Mouse (Mus musculus) left cerebral cortex, postnatal 14 days (tissue): ENCODE measurements at regions not wholly inside any gene's neighbourhood (a gene's known extent, or its start where the extent isn't known, plus 50 kb on each side); places are given as distances from the start of the nearest gene placed in this dataset.

ENCODE experiments used
- DNase-seq, 2 experiments: peaks; one replicate each; pipeline ENCODE4 v3.0.0; 2021 to 2022; ENCODE audit warnings: low spot score in 2 of 2, mixed read lengths in 1 of 2
- intact Hi-C: fragments of 180-260 bp; cut with DNase I; formaldehyde crosslinking; loops from one replicate; pipeline ENCODE4 v1.15.1; 2025

GRCm38 (mm10) chr3:57228400-57228799 lies 73.4 kb downstream of the Tm4sf1 start:
- intact Hi-C loops, result no loop called here
- no peak for DNase-seq

- DNase-seq, result peak in 1 of 2 experiments; percentile 29
- intact Hi-C loops, result no loop called here
These were observed 78.0 kb downstream of the Tm4sf1 start for GRCm38 (mm10) chr3:57223773-57224172.

DNA sequence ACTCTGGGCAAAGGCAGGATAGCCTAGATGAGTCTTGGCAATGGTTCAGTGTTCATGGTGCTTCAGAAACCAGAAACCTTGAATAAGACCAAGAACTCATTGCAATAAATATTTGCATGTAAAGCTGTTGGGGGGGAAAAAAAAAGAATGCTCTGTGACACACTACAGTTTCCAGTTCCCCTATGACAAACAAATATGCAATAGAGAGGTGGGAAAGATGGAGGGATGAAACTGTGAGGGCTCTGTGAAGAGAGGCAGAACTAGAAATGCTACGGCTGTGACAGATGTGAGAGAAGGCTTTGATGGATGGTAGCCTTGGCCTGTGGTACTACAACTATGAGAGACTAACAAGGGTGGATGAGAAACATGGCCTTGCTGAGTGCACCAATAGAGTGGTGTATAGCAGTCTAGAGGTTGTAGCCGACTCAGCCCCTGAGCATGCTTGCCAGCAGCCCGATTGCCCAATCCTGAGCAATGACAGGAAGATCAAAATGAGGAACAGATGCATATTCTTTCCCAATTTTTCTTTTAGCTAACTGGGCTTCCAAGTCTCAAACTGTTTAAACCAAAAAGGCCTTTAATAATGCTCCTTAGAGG lies 79.4 kb downstream of the Tm4sf1 start:
- DNase-seq, result no peak
- intact Hi-C loops, result no loop called here

- intact Hi-C loops, result no loop called here
- DNase-seq, result no peak
These were observed 83.4 kb downstream of the Tm4sf1 start for GRCm38 (mm10) chr3:57218431-57218830.

DNA sequence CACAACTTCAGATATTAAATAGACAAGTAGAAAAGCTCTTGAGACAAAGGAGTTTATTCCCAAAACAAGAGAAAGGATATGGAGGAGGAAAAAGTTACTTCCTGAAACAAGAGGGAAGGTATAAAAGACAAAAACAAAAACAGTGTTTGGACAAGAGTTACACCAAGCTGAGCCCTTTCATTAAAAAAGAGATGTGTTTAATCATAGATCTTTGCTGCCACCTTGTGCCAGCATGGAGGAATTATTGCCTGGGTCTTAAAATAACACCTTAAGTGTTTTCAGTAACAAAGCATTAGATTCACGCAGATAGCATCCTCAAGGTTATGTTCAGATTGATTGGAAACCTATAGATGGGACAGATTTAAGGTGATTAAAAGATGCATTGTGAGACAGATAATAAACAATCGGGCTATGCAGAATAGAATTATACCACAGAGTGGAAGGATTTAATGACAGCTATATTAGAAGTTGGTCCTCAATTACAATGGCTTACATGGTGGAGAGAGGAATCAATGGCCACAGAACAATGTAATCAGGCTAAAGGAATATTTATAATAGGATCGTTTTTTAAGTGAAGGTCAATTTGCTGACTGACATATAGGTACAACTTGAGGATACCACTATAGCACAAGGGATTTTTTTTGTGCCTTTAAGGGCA lies 97.6 kb downstream of the Tm4sf1 start:
- intact Hi-C loops, result loop anchor here (2.0 kb wide), 1 partner anchor 1197 kb away; no protein-coding TSS in a partner anchor

GRCm38 (mm10) chr3:57203418-57203817 lies 98.4 kb downstream of the Tm4sf1 start:
- intact Hi-C loops, result no loop called here
- no peak for DNase-seq

More for the DNA sequence above, 97.6 kb downstream of the Tm4sf1 start:
- DNase-seq, result peak; percentile 70 to 79

DNA sequence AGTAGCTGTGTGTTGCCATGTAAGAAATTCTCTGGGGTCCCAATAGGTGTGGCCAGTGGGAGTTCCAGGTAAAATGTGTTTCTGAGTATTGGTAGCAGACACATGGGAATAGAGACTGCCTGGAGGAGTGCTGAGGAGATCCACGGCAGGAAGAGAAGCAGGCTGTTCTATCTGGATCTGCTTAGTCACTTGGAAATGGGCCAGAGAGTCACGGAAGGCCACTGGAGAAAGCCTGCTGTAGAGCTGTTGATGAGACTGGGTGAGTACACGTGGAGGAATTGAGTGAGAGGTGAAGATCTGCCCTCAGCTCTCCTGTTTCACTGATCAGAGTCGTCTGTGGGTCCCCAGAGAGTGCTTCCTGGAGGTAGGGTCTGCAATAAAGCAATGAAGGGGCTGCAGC lies 120.2 kb downstream of the Tm4sf1 start:
- DNase-seq, result no peak
- intact Hi-C loops, result no loop called here

- intact Hi-C loops, result no loop called here
- DNase-seq, result no peak
These were observed 148.4 kb downstream of the Tm4sf1 start for GRCm38 (mm10) chr3:57153177-57153948.

DNA sequence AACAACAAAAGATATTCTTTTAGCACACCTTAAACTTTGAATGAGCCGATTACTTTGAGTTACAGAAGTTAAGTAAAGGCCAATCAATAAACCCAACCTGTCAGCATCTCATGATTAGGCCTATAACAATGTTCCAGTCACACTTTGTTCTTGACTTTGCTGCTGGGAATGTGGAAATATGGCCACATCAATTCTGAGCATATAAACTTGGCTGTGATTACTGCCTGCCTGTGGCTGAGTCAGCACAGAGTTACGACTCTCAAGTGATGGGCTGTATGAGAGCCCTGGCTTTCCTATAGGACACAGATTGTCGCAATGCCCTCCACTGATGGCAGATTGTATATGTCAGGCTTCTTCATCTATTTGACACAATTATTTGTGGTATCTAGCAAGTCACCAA lies 152.6 kb downstream of the Tm4sf1 start:
- DNase-seq, result no peak
- intact Hi-C loops, result no loop called here

DNA sequence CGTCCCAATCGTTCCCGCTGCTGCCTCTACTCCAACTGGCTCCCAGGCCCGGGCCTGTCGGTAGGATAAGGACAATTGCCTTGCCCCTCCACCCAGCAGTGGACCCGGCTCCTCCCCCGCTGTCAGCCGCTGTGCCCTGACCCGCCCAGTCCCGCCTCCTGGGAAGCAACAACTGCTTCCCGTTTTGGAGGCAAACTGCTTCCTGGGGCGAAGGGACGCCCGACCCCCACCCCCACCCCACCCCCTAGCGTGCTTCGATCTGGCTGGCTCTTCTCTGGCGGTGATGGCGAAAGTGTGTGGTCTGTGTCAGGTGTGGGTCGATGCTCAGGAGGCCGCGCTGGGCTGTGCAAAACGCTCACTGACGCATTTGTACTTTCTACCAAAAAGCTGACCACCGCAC lies 164.9 kb downstream of the Tm4sf1 start:
- intact Hi-C loops, result no loop called here
- no peak for DNase-seq

DNA sequence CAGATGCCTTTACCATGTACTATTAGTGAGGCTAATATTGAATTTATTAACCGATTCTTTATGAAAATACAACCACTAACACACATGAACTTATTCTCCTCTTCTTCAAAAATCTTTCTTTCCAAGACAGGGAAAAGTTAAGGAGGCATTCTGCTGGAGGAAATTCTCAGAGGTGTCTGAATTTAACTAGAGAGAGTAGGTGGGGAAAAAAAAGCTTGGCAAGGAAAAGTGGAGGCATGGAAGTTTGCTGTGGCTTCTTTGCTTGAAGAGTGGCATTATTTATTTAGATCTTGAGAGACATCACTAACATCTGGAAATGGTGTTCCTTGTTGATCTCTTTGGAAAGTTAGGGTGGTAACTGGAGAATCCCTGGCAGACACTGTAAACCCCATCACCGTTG lies 173.2 kb downstream of the Tm4sf1 start:
- intact Hi-C loops, result no loop called here
- DNase-seq, result no peak

DNA sequence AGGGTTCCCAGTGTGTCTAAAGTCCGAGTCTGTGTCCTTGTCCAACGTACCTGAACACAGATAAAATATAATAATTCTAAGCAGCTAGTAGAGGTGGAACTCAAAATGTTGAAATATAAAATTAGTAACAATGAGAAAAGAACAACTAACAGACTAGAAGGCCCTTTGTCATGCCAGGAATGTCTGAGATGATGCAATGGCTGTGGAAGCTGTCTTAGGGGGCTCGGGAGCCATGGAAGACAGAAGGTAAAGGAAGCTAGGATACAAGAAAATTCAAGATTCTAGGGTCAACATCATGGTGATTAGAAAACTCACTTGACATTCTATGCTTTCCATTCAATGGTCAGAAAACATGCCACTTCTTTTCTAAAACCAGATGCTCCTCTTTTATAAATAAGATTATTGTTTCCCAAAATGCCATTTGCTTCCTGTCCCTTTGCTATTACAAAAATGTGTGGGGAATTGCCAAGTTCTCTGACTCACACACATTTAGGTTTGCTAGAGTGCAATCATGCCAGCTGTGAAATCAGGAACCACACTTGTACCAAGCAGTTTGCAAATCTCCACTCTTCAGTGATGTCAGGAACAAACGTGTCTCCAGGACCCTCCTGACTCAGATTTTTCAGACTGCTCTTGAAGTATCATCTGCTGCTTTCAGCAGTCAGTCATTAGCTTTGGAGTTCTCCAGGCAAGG lies 175.8 kb downstream of the Tm4sf1 start:
- DNase-seq, result peak in 1 of 2 experiments; percentile 10
- intact Hi-C loops, result no loop called here

GRCm38 (mm10) chr3:57118016-57118415 lies 183.8 kb downstream of the Tm4sf1 start:
- intact Hi-C loops, result no loop called here
- DNase-seq, result no peak

- DNase-seq, result peak in 1 of 2 experiments; percentile 61
- intact Hi-C loops, result no loop called here
These were observed 199.5 kb downstream of the Tm4sf1 start for GRCm38 (mm10) chr3:57102254-57102653.

GRCm38 (mm10) chr3:57100515-57100914 lies 201.3 kb downstream of the Tm4sf1 start:
- DNase-seq, result no peak
- intact Hi-C loops, result no loop called here

DNA sequence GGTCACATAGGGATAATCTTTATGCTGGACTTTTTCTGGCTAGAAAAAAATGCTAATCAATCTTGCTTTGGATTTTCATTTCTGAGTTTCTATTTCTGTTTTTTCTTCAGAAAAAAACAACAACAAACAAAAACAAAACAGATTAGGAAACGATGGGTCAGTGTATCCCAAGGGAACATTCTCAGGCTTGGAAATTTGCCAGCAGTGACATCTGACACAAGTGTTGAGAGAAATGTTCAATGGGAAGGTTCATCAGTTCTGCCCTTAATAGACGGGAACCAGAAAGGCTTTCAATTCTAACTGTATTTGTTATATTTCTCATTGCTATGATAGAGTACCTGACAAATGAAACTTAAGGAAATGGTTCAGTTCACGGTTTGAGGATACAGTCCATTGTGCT lies 206.9 kb downstream of the Tm4sf1 start:
- DNase-seq, result no peak
- intact Hi-C loops, result no loop called here

GRCm38 (mm10) chr3:57093201-57093940 lies 208.4 kb downstream of the Tm4sf1 start:
- intact Hi-C loops, result no loop called here

GRCm38 (mm10) chr3:57074516-57074915 lies 227.3 kb downstream of the Tm4sf1 start:
- no peak for DNase-seq

More at GRCm38 (mm10) chr3:57093201-57093940, 208.4 kb downstream of the Tm4sf1 start:
- DNase-seq, result no peak

GRCm38 (mm10) chr3:57073962-57074506 lies 227.8 kb downstream of the Tm4sf1 start:
- intact Hi-C loops, result no loop called here
- no peak for DNase-seq

More at GRCm38 (mm10) chr3:57074516-57074915, 227.3 kb downstream of the Tm4sf1 start:
- intact Hi-C loops, result no loop called here
